Mouse (Mus musculus): ENCODE measurements around the gene Dpp9. TPM values are rescaled to one million over a fixed set of nuclear protein-coding genes. Genes with fewer than 3 reads are reported as not detected.

Gene Dpp9
- polyA plus RNA-seq, 1 experiment = 51.8 TPM

GRCm38 (mm10) chr17:56241541-56242401 lies 23.1 kb upstream of the Dpp9 start:
- H3ac ChIP-seq (ENCODE audit: control insufficient read depth, insufficient read length, low read depth) = no peak overlapping the region
- no peak overlapping the region for H3K4me3 ChIP-seq (ENCODE audit: insufficient read depth, poor library complexity, severe bottlenecking)
- H3K79me2 ChIP-seq (ENCODE audit: control insufficient read depth, insufficient read depth) = no peaks in the 10 kb centered on the region
- H3K36me3 ChIP-seq (ENCODE audit: control insufficient read depth, insufficient read depth) = no peaks in the 10 kb centered on the region
- H3K27me3 ChIP-seq (ENCODE audit: control insufficient read depth, insufficient read depth, insufficient read length) = peaks cover 28% of the 10 kb centered on the region
- no peaks in the 10 kb centered on the region for H3K79me3 ChIP-seq (ENCODE audit: low read depth)
- no peak for TF ChIP-seq MYOD1 (IDR thresholded peaks at IDR 0.05; ENCODE audit: control insufficient read depth, insufficient read length, low read depth)
- TF ChIP-seq MAX (IDR thresholded peaks at IDR 0.05) = peak; percentile 88
- no peak for TF ChIP-seq CTCF (IDR thresholded peaks at IDR 0.05; ENCODE audit: control insufficient read depth, insufficient read depth, insufficient read length)
- TF ChIP-seq USF1 (IDR thresholded peaks at IDR 0.05; ENCODE audit: low read depth) = no peak

GRCm38 (mm10) chr17:56233818-56234469 lies 15.2 kb upstream of the Dpp9 start:
- Histone ChIP-seq H3K27me3 (ENCODE audit: control insufficient read depth, insufficient read depth, insufficient read length) (peaks cover 36% of the 10 kb centered on the region), H3ac (ENCODE audit: control insufficient read depth, insufficient read length, low read depth) (no peak overlapping the region), H3K79me3 (ENCODE audit: low read depth) (no peaks in the 10 kb centered on the region), H3K36me3 (ENCODE audit: control insufficient read depth, insufficient read depth) (no peaks in the 10 kb centered on the region), H3K79me2 (ENCODE audit: control insufficient read depth, insufficient read depth) (no peaks in the 10 kb centered on the region), H3K4me3 (ENCODE audit: insufficient read depth, poor library complexity, severe bottlenecking) (no peak overlapping the region)
- TF ChIP-seq FOSL1 (IDR thresholded peaks at IDR 0.05; ENCODE audit: insufficient read depth, low read length, poor library complexity, severe bottlenecking) (no peak), MYOD1 (IDR thresholded peaks at IDR 0.05; ENCODE audit: control insufficient read depth, insufficient read length, low read depth) (no peak), MYOG (IDR thresholded peaks at IDR 0.05; ENCODE audit: control insufficient read depth, extremely low read depth, insufficient read length) (no peak), CTCF (IDR thresholded peaks at IDR 0.05; ENCODE audit: control insufficient read depth, insufficient read depth, insufficient read length) (no peak), USF1 (IDR thresholded peaks at IDR 0.05; ENCODE audit: low read depth) (peak; percentile 66), CEBPB (IDR thresholded peaks at IDR 0.05; ENCODE audit: low read depth) (no peak), MAX (IDR thresholded peaks at IDR 0.05) (no peak)

DNA sequence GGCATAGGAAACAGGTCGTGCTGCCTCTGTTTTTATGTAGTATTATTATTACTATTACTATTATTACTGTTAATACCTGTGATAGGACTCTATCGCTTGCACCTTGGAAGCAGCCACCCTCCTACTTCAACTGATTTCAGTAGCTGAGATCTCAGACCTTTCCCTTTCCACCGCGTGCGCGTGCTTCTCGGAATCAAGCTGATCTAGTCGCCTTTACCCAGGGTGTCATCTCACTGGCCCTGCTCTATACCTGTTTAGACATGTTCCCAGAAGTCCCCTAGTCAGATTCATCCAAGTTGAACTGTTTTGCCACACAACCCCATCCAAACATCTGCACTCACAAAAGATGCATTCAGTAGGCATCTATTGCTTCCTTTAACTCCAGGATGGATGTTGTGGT lies 14.7 kb upstream of the Dpp9 start:
- TF ChIP-seq MAX (IDR thresholded peaks at IDR 0.05) (no peak), USF1 (IDR thresholded peaks at IDR 0.05; ENCODE audit: low read depth) (no peak), CTCF (IDR thresholded peaks at IDR 0.05; ENCODE audit: control insufficient read depth, insufficient read depth, insufficient read length) (no peak), FOSL1 (IDR thresholded peaks at IDR 0.05; ENCODE audit: insufficient read depth, low read length, poor library complexity, severe bottlenecking) (no peak), MYOG (IDR thresholded peaks at IDR 0.05; ENCODE audit: control insufficient read depth, extremely low read depth, insufficient read length) (no peak), MYOD1 (IDR thresholded peaks at IDR 0.05; ENCODE audit: control insufficient read depth, insufficient read length, low read depth) (no peak), CEBPB (IDR thresholded peaks at IDR 0.05; ENCODE audit: low read depth) (no peak)
- peaks cover 37% of the 10 kb centered on the region for H3K27me3 ChIP-seq (ENCODE audit: control insufficient read depth, insufficient read depth, insufficient read length)
- H3K36me3 ChIP-seq (ENCODE audit: control insufficient read depth, insufficient read depth) = no peaks in the 10 kb centered on the region
- no peak overlapping the region for H3ac ChIP-seq (ENCODE audit: control insufficient read depth, insufficient read length, low read depth)
- no peaks in the 10 kb centered on the region for H3K79me3 ChIP-seq (ENCODE audit: low read depth)
- H3K4me3 ChIP-seq (ENCODE audit: insufficient read depth, poor library complexity, severe bottlenecking) = no peak overlapping the region
- no peaks in the 10 kb centered on the region for H3K79me2 ChIP-seq (ENCODE audit: control insufficient read depth, insufficient read depth)

GRCm38 (mm10) chr17:56229943-56230342 lies 11.2 kb upstream of the Dpp9 start:
- no peaks in the 10 kb centered on the region for H3K79me2 ChIP-seq (ENCODE audit: control insufficient read depth, insufficient read depth)
- no peak overlapping the region for H3K4me3 ChIP-seq (ENCODE audit: insufficient read depth, poor library complexity, severe bottlenecking)
- no peaks in the 10 kb centered on the region for H3K79me3 ChIP-seq (ENCODE audit: low read depth)
- TF ChIP-seq USF1 (IDR thresholded peaks at IDR 0.05; ENCODE audit: low read depth) = no peak
- no peak for TF ChIP-seq FOSL1 (IDR thresholded peaks at IDR 0.05; ENCODE audit: insufficient read depth, low read length, poor library complexity, severe bottlenecking)
- TF ChIP-seq MYOD1 (IDR thresholded peaks at IDR 0.05; ENCODE audit: control insufficient read depth, insufficient read length, low read depth) = no peak
- TF ChIP-seq MAX (IDR thresholded peaks at IDR 0.05) = no peak
- TF ChIP-seq MYOG (IDR thresholded peaks at IDR 0.05; ENCODE audit: control insufficient read depth, extremely low read depth, insufficient read length) = no peak
- TF ChIP-seq CTCF (IDR thresholded peaks at IDR 0.05; ENCODE audit: control insufficient read depth, insufficient read depth, insufficient read length) = no peak
- TF ChIP-seq CEBPB (IDR thresholded peaks at IDR 0.05; ENCODE audit: low read depth) = no peak
- no peaks in the 10 kb centered on the region for H3K36me3 ChIP-seq (ENCODE audit: control insufficient read depth, insufficient read depth)
- peaks cover 28% of the 10 kb centered on the region for H3K27me3 ChIP-seq (ENCODE audit: control insufficient read depth, insufficient read depth, insufficient read length)
- no peak overlapping the region for H3ac ChIP-seq (ENCODE audit: control insufficient read depth, insufficient read length, low read depth)

- no peak overlapping the region for H3K4me3 ChIP-seq (ENCODE audit: insufficient read depth, poor library complexity, severe bottlenecking)
- TF ChIP-seq MYOD1 (IDR thresholded peaks at IDR 0.05; ENCODE audit: control insufficient read depth, insufficient read length, low read depth) (no peak), CTCF (IDR thresholded peaks at IDR 0.05; ENCODE audit: control insufficient read depth, insufficient read depth, insufficient read length) (no peak), USF1 (IDR thresholded peaks at IDR 0.05; ENCODE audit: low read depth) (no peak), MYOG (IDR thresholded peaks at IDR 0.05; ENCODE audit: control insufficient read depth, extremely low read depth, insufficient read length) (no peak), FOSL1 (IDR thresholded peaks at IDR 0.05; ENCODE audit: insufficient read depth, low read length, poor library complexity, severe bottlenecking) (no peak), MAX (IDR thresholded peaks at IDR 0.05) (no peak), CEBPB (IDR thresholded peaks at IDR 0.05; ENCODE audit: low read depth) (no peak)
- peaks cover 18% of the 10 kb centered on the region for H3K27me3 ChIP-seq (ENCODE audit: control insufficient read depth, insufficient read depth, insufficient read length)
- no peaks in the 10 kb centered on the region for H3K79me3 ChIP-seq (ENCODE audit: low read depth)
- H3K36me3 ChIP-seq (ENCODE audit: control insufficient read depth, insufficient read depth) = no peaks in the 10 kb centered on the region
- H3K79me2 ChIP-seq (ENCODE audit: control insufficient read depth, insufficient read depth) = no peaks in the 10 kb centered on the region
- no peak overlapping the region for H3ac ChIP-seq (ENCODE audit: control insufficient read depth, insufficient read length, low read depth)
Observed at GRCm38 (mm10) chr17:56226566-56226965, 7.9 kb upstream of the Dpp9 start.

All from C2C12 (cell line).